Mouse (Mus musculus): Measurements from ENCODE around the gene Src.

DNA sequence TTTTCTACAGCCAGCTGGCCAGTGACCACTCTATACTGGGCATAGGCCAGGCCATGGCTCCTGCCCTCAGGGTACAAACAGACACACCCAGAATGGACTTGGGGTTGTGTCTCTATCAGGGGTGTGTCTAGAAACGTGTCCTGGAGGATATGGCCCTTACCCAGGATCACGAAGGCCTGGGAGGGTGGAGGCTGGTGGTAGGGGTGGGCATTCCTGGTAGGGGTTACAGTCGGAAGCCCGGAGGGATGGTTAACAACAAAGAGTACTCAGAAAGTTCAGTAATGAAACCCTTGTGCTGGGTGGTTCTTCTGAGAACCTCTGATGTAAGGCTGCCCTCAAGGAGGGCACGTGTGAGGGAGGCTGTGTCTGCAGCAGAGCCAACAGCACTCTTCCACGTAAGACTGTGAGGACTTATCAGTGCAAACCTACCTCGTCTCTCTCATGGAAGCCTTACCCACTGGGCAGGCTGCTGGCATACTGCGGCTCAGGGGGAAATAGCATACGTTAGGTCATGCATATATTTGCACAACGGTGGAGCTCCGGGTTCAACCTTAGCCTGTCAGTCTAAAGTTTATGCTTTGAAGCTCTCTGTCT is 3.9 kb downstream of the Src start:
- TF ChIP-seq CTCF (conservative IDR thresholded peaks at IDR 0.05; ENCODE audit: insufficient read depth, insufficient read length, low read depth, low read length) (no peak), POLR2A (IDR thresholded peaks at IDR 0.05; ENCODE audit: low read depth, low read length) (no peak)

Data from kidney, adult 2 months (tissue).